Mouse (Mus musculus): ENCODE measurements around the gene Shcbp1. TPM values are rescaled to one million over a fixed set of nuclear protein-coding genes. Genes with fewer than 3 reads are reported as not detected.
"Not testable (repeated sequence)": the region's sequence is repeated elsewhere in the genome, so short reads cannot be mapped to it uniquely, and the experiment has no call there.

Shcbp1 gene
- polyA plus RNA-seq, 1 experiment from 2014 or later = 58.1 TPM

DNA sequence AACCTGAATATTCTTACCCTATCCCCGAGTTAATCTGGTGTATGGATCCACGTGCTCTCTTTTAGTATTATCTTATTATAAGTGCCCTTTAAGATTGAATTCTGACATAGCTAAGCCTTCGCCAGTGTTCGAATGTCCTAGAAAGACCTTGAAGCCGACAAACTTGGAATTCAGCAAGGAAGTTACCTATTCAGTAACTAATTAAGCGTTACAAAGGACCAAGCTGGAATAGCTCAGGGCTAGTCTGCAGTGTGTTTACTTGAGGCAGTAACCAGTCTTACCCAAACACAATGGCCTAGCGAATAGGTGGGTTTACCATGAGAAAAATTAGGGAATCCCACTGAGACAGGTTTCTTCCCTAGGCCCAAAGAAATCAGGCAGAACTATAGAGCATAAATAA is 71.5 kb downstream of the Shcbp1 start:
- H3K27me3 ChIP-seq (replicated peaks; ENCODE audit: control insufficient read depth, insufficient read depth, low read length); H3K36me3 ChIP-seq (ENCODE audit: control insufficient read depth, insufficient read depth, low read length); H3K9ac ChIP-seq (ENCODE audit: low read depth, low read length); H3K9me3 ChIP-seq (ENCODE audit: control insufficient read depth, low read length); ATAC-seq; H3K4me2 ChIP-seq (ENCODE audit: low read depth, low read length); H3K27ac ChIP-seq (ENCODE audit: low read length); H3K4me1 ChIP-seq (ENCODE audit: control insufficient read depth, insufficient read depth, low read length); H3K4me3 ChIP-seq (ENCODE audit: low read length): not testable (repeated sequence)
- WGBS = 78% methylated on average over 7 of the region's 7 CpGs

DNA sequence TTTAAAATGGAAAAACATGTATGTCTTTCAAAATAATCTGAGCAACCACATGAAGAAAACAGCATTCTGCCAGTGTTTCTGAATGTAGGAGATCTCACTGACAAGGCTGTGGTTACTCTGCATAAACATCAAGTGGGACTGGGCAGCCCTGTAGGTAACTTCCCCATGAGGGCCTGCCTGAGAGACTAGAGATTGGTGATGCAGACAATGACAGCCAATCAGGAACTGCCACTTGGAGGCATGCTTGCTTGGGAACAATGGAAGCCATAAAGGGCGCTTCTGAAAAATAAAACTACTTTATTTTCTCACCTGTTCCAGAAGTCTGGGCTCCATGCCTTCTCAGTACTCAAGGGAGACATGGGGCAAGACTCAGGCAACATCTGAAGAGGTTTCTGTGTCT is 87.7 kb downstream of the Shcbp1 start:
- no peaks in the 10 kb centered on the region for H3K9me3 ChIP-seq (ENCODE audit: control insufficient read depth, low read length)
- H3K4me1 ChIP-seq (ENCODE audit: control insufficient read depth, insufficient read depth, low read length) = no peaks in the 10 kb centered on the region
- no peaks in the 10 kb centered on the region for H3K36me3 ChIP-seq (ENCODE audit: control insufficient read depth, insufficient read depth, low read length)
- no peak overlapping the region for H3K9ac ChIP-seq (ENCODE audit: low read depth, low read length)
- no peak for ATAC-seq
- no peaks in the 10 kb centered on the region for H3K27me3 ChIP-seq (replicated peaks; ENCODE audit: control insufficient read depth, insufficient read depth, low read length)
- H3K4me3 ChIP-seq (ENCODE audit: low read length) = no peak overlapping the region
- H3K27ac ChIP-seq (ENCODE audit: low read length) = no peak overlapping the region
- H3K4me2 ChIP-seq (ENCODE audit: low read depth, low read length) = no peak overlapping the region
- WGBS = 41% methylated on average over 1 of the region's 1 CpGs

Other genes with a start within 250 kb of the Shcbp1 start
- 10.9 and 11.1 TPM in 2 replicates for gene Zfp958, start 166.4 kb downstream of the Shcbp1 start, polyA plus RNA-seq (2015; fragmentation: Nextera tagmentation; extraction: Ambion mirVana)

Data from intestine, embryonic 16.5 days (tissue).